Mouse (Mus musculus): ENCODE data around the gene Gm17334. TPM values are rescaled to one million over a fixed set of nuclear protein-coding genes. Genes with fewer than 3 reads are reported as not detected.
A peak's percentile ranks its signal among the peaks of the same experiment; 100 is the strongest.

The Gm17334 gene
- not detected for total RNA-seq (2021)

- DNase-seq, result no peak
Measured at GRCm38 (mm10) chr11:53773087-53773486, at the start of gene Gm17334. Gm17334 (minus strand) TSS chr11:53773187.

GRCm38 (mm10) chr11:53821945-53822338 is 49.0 kb upstream of the Gm17334 start:
- no peak for DNase-seq

- no peak for DNase-seq
Measured at GRCm38 (mm10) chr11:53821230-53821944, 48.4 kb upstream of the Gm17334 start.

GRCm38 (mm10) chr11:53820516-53821170 is 47.7 kb upstream of the Gm17334 start:
- no peak for DNase-seq

GRCm38 (mm10) chr11:53819511-53819910 is 46.5 kb upstream of the Gm17334 start:
- no peak for DNase-seq

GRCm38 (mm10) chr11:53818794-53819193 is 45.8 kb upstream of the Gm17334 start:
- peak; percentile 29 for DNase-seq

GRCm38 (mm10) chr11:53816841-53817375 is 43.9 kb upstream of the Gm17334 start:
- DNase-seq, result no peak

- no peak for DNase-seq
Measured at GRCm38 (mm10) chr11:53814810-53815209, 41.8 kb upstream of the Gm17334 start.

GRCm38 (mm10) chr11:53813001-53813868 is 40.2 kb upstream of the Gm17334 start:
- peak; percentile 48 for DNase-seq

- no peak for DNase-seq
Measured at GRCm38 (mm10) chr11:53811312-53811711, 38.3 kb upstream of the Gm17334 start.

- no peak for DNase-seq
Measured at GRCm38 (mm10) chr11:53810749-53811148, 37.8 kb upstream of the Gm17334 start.

- no peak for DNase-seq
Measured at GRCm38 (mm10) chr11:53810156-53810555, 37.2 kb upstream of the Gm17334 start.

GRCm38 (mm10) chr11:53809354-53809753 is 36.4 kb upstream of the Gm17334 start:
- DNase-seq, result no peak

GRCm38 (mm10) chr11:53805786-53806185 is 32.8 kb upstream of the Gm17334 start:
- DNase-seq, result peak; percentile 26

- DNase-seq, result no peak
Measured at GRCm38 (mm10) chr11:53804569-53805344, 31.8 kb upstream of the Gm17334 start.

- DNase-seq, result no peak
Measured at GRCm38 (mm10) chr11:53803494-53803893, 30.5 kb upstream of the Gm17334 start.

- DNase-seq, result no peak
Measured at GRCm38 (mm10) chr11:53803093-53803492, 30.1 kb upstream of the Gm17334 start.

GRCm38 (mm10) chr11:53800975-53801374 is 28.0 kb upstream of the Gm17334 start:
- no peak for DNase-seq

GRCm38 (mm10) chr11:53800036-53800435 is 27.0 kb upstream of the Gm17334 start:
- no peak for DNase-seq

- no peak for DNase-seq
Measured at GRCm38 (mm10) chr11:53798041-53798711, 25.2 kb upstream of the Gm17334 start.

GRCm38 (mm10) chr11:53797386-53797920 is 24.5 kb upstream of the Gm17334 start:
- no peak for DNase-seq
